Mouse (Mus musculus) megakaryocyte, embryonic 14.5 days (primary cell): ENCODE measurements at regions not wholly inside any gene's neighbourhood (a gene's known extent, or its start where the extent isn't known, plus 50 kb on each side); places are given as distances from the start of the nearest gene placed in this dataset.

Experiments used
- FLI1 ChIP-seq: IDR thresholded peaks from 2 replicates; pipeline ENCODE4 v1.6.1; 2012; ENCODE audit warnings: low read length, inconsistent platforms, mixed read lengths
- GATA1 ChIP-seq: IDR thresholded peaks from 3 replicates; pipeline ENCODE4 v1.6.1; 2012; ENCODE audit warnings: mixed read lengths, low read length, inconsistent platforms, borderline replicate concordance

GRCm38 (mm10) chr6:47650463-47651384 is 55.6 kb upstream of the Ezh2 start:
- TF ChIP-seq GATA1 (peak; percentile 44; the same call in 1 of the 3 replicates), FLI1 (0 out of 2 replicates have a peak, but pooled peaks have one; percentile 35)
